In the genomic region with DNA sequence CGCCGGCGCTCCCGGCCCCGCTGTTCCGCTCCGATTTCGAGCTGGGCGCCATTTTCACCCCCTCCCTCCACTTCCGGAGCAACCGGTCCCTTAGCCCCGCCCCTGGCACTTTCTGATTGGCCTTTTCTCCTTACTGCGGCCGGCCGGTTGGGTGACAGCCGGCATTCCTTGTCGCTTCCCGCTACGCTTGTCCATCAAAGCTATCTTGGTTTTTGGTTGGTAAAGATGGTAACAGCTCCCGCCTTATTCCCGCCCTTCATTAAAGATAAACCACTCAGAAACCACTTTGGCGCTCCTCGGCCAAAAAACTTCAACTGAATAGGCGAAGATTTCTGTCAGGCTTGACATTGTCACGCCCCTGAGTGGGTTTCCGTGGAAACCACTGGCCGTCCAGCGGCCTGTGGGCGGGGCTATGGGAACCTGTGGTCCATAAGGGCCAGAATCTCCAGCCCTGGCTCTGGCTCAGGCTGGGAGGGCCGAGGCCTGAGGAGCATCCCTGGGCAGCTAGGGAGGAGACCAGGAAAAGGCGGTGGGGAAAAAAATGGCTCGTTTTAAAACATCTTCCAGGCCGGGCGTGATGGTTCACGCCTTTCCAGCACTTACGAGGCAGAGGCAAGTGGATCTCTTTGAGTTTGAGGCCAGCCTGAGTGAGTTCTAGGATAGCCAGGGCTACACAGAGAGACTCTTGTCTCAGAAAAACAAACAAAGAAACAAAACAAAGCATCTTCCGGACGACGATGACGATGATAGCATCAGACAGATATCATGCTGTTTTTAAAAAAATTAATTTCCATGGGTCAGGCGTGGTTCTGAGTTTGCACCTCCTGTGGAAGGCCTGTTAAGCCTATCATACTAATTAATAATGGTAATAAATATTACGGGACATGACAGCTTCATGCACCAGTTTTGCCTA, we compare ENCODE assay signal across 8 mouse cellular contexts. TPM values are rescaled to one million over a fixed set of nuclear protein-coding genes. Genes with fewer than 3 reads are reported as not detected.
DNase-seq lines count a peak whose midpoint lies in the region; ATAC-seq and TF ChIP-seq lines count a peak whose summit lies in the region.

A gene (minus strand): TSS at position 72 of the 913 bp plus-strand sequence.

- H3K9me3 ChIP-seq in hindbrain, postnatal 0 days (ENCODE audit: low read length), result no peaks in the 10 kb centered on the region

- H3K27ac ChIP-seq in gastrocnemius, adult 2 months, result peak within 1 kb of the TSS; percentile 94
- H3K27ac ChIP-seq in hindbrain, postnatal 0 days, result peak within 1 kb of the TSS; percentile 93
- peak within 1 kb of the TSS; percentile 74 for H3K27ac ChIP-seq in left cerebral cortex, adult 2 months

- intact Hi-C loops in gastrocnemius, adult 2 months (cut with DNase I), result loop anchor here (5.0 kb wide), 1 partner anchor 38 kb away; a partner anchor contains a TSS
- intact Hi-C loops in left cerebral cortex, adult 2 months (cut with DNase I), result no loop called here

- no peaks in the 10 kb centered on the region; the same call in 1 of the 2 replicates for H3K36me3 ChIP-seq in hindbrain, postnatal 0 days (ENCODE audit: insufficient read depth, low read length)

- ATAC-seq in common myeloid progenitor, adult 5-6 weeks (replicated peaks; ENCODE audit: low read depth, poor library complexity, severe bottlenecking), result peak; percentile 96
- ATAC-seq in hindbrain, postnatal 0 days, result peak; percentile 98
- peak; percentile 94 for ATAC-seq in megakaryocyte, adult 5-6 weeks (ENCODE audit: poor library complexity, severe bottlenecking)

- H3K4me1 ChIP-seq in hindbrain, postnatal 0 days (ENCODE audit: insufficient read depth, low read length), result peaks cover 14% of the 10 kb centered on the region; the same call in 1 of the 2 replicates

- peak within 1 kb of the TSS; percentile 82 for H3K4me3 ChIP-seq in gastrocnemius, adult 2 months
- H3K4me3 ChIP-seq in hindbrain, postnatal 0 days (ENCODE audit: low read length), result peak within 1 kb of the TSS; percentile 70
- peak within 1 kb of the TSS; percentile 57 for H3K4me3 ChIP-seq in left cerebral cortex, adult 2 months

- no peaks in the 10 kb centered on the region for H3K27me3 ChIP-seq in hindbrain, postnatal 0 days (ENCODE audit: insufficient read depth, low read length)

- DNase-seq in ZHBTc4 (ENCODE audit: low read depth, low spot score), result peak; percentile 99
- DNase-seq in gastrocnemius, adult 2 months, result peak; percentile 98
- peak; percentile 100 for DNase-seq in hindbrain, postnatal 0 days (ENCODE audit: low spot score)
- DNase-seq in left cerebral cortex, adult 2 months (ENCODE audit: extremely low spot score in 1 of 2, low spot score in 2 of 2), result peak; percentile 95 to 96
- DNase-seq in right cerebral cortex, adult 2 months (ENCODE audit: low spot score in 2 of 2), result peak; percentile 97 to 98
- peak; percentile 99 for DNase-seq in urinary bladder, postnatal 14 days (ENCODE audit: low spot score)

- TF ChIP-seq CTCF in gastrocnemius, adult 2 months (IDR thresholded peaks at IDR 0.05), result no peak
- no peak for TF ChIP-seq CTCF in hindbrain, postnatal 0 days (IDR thresholded peaks at IDR 0.05; ENCODE audit: low read depth)
- no peak for TF ChIP-seq CTCF in left cerebral cortex, adult 2 months (IDR thresholded peaks at IDR 0.05)

- H3K4me2 ChIP-seq in hindbrain, postnatal 0 days (ENCODE audit: low read depth, low read length), result peak within 1 kb of the TSS; percentile 75

- 5% methylated on average over 42 of the region's 42 CpGs for WGBS in hindbrain, postnatal 0 days

- peak within 1 kb of the TSS; percentile 67 for H3K9ac ChIP-seq in hindbrain, postnatal 0 days (replicated peaks; ENCODE audit: low read length)

RNA-seq across cellular contexts. Expression of the gene that starts here (rescaled TPM):
- total RNA-seq in common myeloid progenitor, adult 5-6 weeks (2017), result 10.2 and 18.9 TPM in 2 replicates
- 1 to 10 TPM; 4.8 to 5.4 TPM for total RNA-seq in gastrocnemius, adult 2 months (2021)
- 77.0 and 77.6 TPM in 2 replicates for total RNA-seq in hindbrain, postnatal 0 days (2014; rRNA removed)
- 18.4 and 18.5 TPM in 2 replicates for polyA plus RNA-seq in hindbrain, postnatal 0 days (2015; fragmentation: Nextera tagmentation; extraction: Ambion mirVana)
- 10 to 100 TPM; 17.9 to 18.0 TPM for total RNA-seq in left cerebral cortex, adult 2 months (2021)
- 11.3 and 13.6 TPM in 2 replicates for total RNA-seq in megakaryocyte, adult 5-6 weeks (2015)
- 14.8 and 16.4 TPM in 2 replicates for total RNA-seq in megakaryocyte, adult 5-6 weeks (2017)

Comparison
In these comparisons a context has a peak if more than half of its experiments do, and no peak if none do; other contexts are left out.
1. Peak in every context shown above with its lines: DNase-seq, ATAC-seq, H3K4me3 ChIP-seq and H3K27ac ChIP-seq.